Mouse (Mus musculus) erythroblast, embryonic 14.5 days (primary cell): Measurements from ENCODE around the gene Nostrin.

Experiments used
- GATA1 ChIP-seq: IDR thresholded peaks from 2 replicates; pipeline ENCODE4 v1.6.1; 2012; ENCODE audit warnings: low read length, inconsistent platforms, mixed read lengths
- TAL1 ChIP-seq: IDR thresholded peaks from 3 replicates; pipeline ENCODE4 v1.6.1; 2012; ENCODE audit warnings: low read length, inconsistent platforms, mixed read lengths

DNA sequence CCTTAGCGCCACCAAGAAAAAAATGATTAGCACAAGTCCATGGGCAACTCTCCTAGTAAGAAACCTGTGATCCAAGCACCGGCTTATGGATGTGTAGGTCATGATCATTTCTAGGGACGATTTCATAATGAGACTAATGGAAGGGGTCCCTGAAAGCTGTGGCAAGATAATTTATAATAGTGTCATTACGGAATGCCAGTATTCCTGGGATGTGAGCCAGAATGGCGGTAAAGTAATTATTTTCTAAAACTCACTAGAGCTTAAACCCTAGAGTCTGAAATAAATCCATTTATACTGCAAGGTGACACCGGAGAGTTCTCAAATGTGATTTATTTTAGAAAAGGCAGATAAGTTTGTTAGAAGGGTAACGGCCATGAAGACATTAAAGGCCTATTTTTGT is 79.6 kb downstream of the Nostrin start:
- TF ChIP-seq GATA1 (no peak), TAL1 (no peak)
